Mouse (Mus musculus) embryonic facial prominence, embryonic 14.5 days (tissue): ENCODE results near the gene Ttc38. TPM values are rescaled to one million over a fixed set of nuclear protein-coding genes. Genes with fewer than 3 reads are reported as not detected.

Source experiments
- ATAC-seq: fragments of 200-750 bp; cut with Nextera tagmentation; 2 replicates; pipeline ENCODE4 v1.8.0; 2017; ENCODE audit warnings: low read depth, moderate number of reproducible peaks, moderate TSS enrichment
- DNase-seq: peaks from one replicate; pipeline ENCODE4 v3.0.0-alpha.2; 2015; ENCODE audit warnings: low spot score
- H3K27ac ChIP-seq: fragments of 300-500 bp; sonication (generic); replicated peaks from 2 replicates; pipeline ENCODE4 v1.5.1; 2014; ENCODE audit warnings: low read depth, mild to moderate bottlenecking, low read length, moderate library complexity
- H3K27me3 ChIP-seq: fragments of 300-500 bp; sonication (generic); replicated peaks from 2 replicates; pipeline ENCODE4 v1.6.1; 2014; ENCODE audit warnings: low read length; ENCODE audit not compliant: control insufficient read depth, insufficient read depth
- H3K36me3 ChIP-seq: fragments of 300-500 bp; sonication (generic); 2 replicates; pipeline ENCODE4 v1.6.1; 2014; ENCODE audit warnings: low read length, mixed read lengths; ENCODE audit not compliant: control insufficient read depth, insufficient read depth
- H3K4me1 ChIP-seq: fragments of 300-500 bp; sonication (generic); 2 replicates; pipeline ENCODE4 v1.6.1; 2014; ENCODE audit warnings: antibody characterized with exemption, low read length; ENCODE audit not compliant: control insufficient read depth, insufficient read depth
- H3K4me2 ChIP-seq: fragments of 300-500 bp; sonication (generic); 2 replicates; pipeline ENCODE4 v1.6.1; 2014; ENCODE audit warnings: low read depth, mild to moderate bottlenecking, low read length, moderate library complexity, mixed read lengths
- H3K4me3 ChIP-seq: fragments of 300-500 bp; sonication (generic); 2 replicates; pipeline ENCODE4 v1.5.1; 2014; ENCODE audit warnings: low read depth, mild to moderate bottlenecking, low read length
- H3K9ac ChIP-seq: fragments of 300-500 bp; sonication (generic); 2 replicates; pipeline ENCODE4 v1.6.1; 2014; ENCODE audit warnings: low read depth, mild to moderate bottlenecking, low read length, moderate library complexity, mixed read lengths
- H3K9me3 ChIP-seq: fragments of 300-500 bp; sonication (generic); 2 replicates; pipeline ENCODE4 v1.6.1; 2016; ENCODE audit warnings: low read length; ENCODE audit not compliant: control insufficient read depth
- WGBS: fragments of 180-500 bp; shearing (Covaris S2); extraction: QIAGEN DNeasy Blood & Tissue Kit; methylation state at CpG from one replicate; pipeline ENCODE4 v1.1.7; 2014; 5-methylcytosine and 5-hydroxymethylcytosine counted together
- polyA plus RNA-seq: library from polyadenylated mRNA; unstranded; fragments of >200 nt; fragmentation: Nextera tagmentation; extraction: Ambion mirVana; gene quantifications from 2 replicates; pipeline ENCODE4 v1.2.1, GENCODE M21; 2014

Gene Ttc38
- polyA plus RNA-seq, 1 experiment from 2014 or later, result 5.0 TPM

GRCm38 (mm10) chr15:85903826-85904225 is 71.7 kb downstream of the Ttc38 start:
- no peak overlapping the region for H3K4me3 ChIP-seq
- DNase-seq (no peak), ATAC-seq (no peak)

More at GRCm38 (mm10) chr15:85903826-85904225, 71.7 kb downstream of the Ttc38 start:
- no peaks in the 10 kb centered on the region for H3K9me3 ChIP-seq
- no peak overlapping the region for H3K9ac ChIP-seq
- H3K27ac ChIP-seq, result no peak overlapping the region
- no peaks in the 10 kb centered on the region for H3K4me1 ChIP-seq
- 0 out of 2 replicates have a peak, but pooled peaks cover 8% of the 10 kb centered on the region for H3K36me3 ChIP-seq
- H3K4me2 ChIP-seq, result no peak overlapping the region
- 62% methylated on average over 8 of the region's 8 CpGs for WGBS
- H3K27me3 ChIP-seq, result no peaks in the 10 kb centered on the region

Other genes with a start within 250 kb of the Ttc38 start
- gene Wnt7b, start 249.8 kb upstream of the Ttc38 start, polyA plus RNA-seq, result 15.7 and 17.8 TPM in 2 replicates
- 3.5 and 6.0 TPM in 2 replicates for gene Ppara, start 97.3 kb upstream of the Ttc38 start, polyA plus RNA-seq
- gene Cdpf1, start 20.6 kb upstream of the Ttc38 start, polyA plus RNA-seq, result 30.6 and 33.4 TPM in 2 replicates
- gene Pkdrej, start 10.6 kb upstream of the Ttc38 start, polyA plus RNA-seq, result 0.26 and 0.31 TPM in 2 replicates
- gene Gtse1, start 27.4 kb downstream of the Ttc38 start, polyA plus RNA-seq, result 18.9 and 19.6 TPM in 2 replicates
- gene Trmu, start 47.0 kb downstream of the Ttc38 start, polyA plus RNA-seq, result 32.4 and 32.7 TPM in 2 replicates
- 5.5 TPM in 2 replicates for gene Celsr1, start 201.5 kb downstream of the Ttc38 start, polyA plus RNA-seq
- 7.6 and 10.8 TPM in 2 replicates for gene Gramd4, start 225.4 kb downstream of the Ttc38 start, polyA plus RNA-seq